Mouse (Mus musculus) natural killer cell, adult 2 months (primary cell): ENCODE measurements around the gene Gm498.

Source experiments
- DNase-seq, 2 experiments: peaks; one replicate each; pipeline ENCODE4 v3.0.0; 2022; ENCODE audit warnings: low spot score in 2 of 2

The Gm498 gene

DNA sequence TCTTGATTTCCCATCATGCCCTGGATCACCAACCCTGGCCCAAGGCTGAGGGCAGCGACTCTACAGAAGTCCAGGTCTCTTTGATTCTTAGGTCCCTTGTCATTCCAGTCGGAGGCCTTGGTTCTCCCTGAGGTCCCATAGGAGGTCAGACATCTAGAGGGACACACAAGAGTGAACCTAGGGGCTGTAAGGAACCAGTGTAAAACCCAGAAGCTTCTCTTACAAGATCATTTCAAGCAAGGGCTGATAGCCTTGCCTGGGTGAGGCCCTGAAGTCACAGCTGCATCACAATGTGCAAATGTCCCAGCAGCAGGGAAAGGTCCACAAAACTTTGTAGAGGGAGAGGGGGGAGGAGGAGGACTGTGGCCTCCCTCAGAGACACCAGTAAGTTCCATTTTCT lies at the start of gene Gm498:
Gene Gm498, plus strand, starts transcription at position 301 of the 400 bp plus-strand sequence.
- DNase-seq, result no peak

DNA sequence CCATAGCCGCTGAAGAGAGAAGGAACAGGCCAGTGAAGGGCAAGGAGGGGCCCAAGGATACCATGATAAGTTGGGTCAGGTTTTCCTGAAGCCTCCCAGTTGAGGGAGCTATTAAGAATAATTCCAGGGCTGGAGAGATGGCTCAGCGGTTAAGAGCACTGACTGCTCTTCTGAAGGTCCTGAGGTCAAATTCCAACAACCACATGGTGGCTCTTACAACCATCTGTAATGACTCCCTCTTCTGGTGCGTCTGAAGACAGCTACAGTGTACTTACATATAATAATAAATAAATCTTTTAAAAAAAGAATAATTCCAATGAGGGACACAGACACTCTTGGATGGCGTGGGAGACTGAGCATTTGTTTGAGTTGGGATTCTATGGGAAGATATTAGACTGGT lies 47.4 kb upstream of the Gm498 start:
- no peak for DNase-seq

DNA sequence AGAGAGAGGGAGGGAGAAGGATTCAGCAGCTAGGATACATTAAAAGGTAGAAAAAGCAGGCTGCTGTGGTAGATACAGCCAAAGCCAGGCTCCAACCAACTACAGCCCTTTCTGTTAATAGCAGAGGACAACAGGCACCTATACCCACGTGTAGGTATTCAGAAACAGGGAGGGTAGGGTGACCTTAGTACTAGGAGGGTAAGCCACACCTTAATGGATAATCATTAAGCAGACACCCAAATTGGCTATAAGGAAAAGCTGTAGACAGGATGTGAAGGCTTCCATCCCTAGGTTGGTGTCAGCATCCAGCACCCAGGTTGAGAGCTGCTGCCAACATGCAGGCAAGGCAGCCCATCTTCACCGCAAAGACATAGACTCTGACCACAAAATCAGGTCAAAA lies 45.4 kb upstream of the Gm498 start:
- DNase-seq, result no peak

DNA sequence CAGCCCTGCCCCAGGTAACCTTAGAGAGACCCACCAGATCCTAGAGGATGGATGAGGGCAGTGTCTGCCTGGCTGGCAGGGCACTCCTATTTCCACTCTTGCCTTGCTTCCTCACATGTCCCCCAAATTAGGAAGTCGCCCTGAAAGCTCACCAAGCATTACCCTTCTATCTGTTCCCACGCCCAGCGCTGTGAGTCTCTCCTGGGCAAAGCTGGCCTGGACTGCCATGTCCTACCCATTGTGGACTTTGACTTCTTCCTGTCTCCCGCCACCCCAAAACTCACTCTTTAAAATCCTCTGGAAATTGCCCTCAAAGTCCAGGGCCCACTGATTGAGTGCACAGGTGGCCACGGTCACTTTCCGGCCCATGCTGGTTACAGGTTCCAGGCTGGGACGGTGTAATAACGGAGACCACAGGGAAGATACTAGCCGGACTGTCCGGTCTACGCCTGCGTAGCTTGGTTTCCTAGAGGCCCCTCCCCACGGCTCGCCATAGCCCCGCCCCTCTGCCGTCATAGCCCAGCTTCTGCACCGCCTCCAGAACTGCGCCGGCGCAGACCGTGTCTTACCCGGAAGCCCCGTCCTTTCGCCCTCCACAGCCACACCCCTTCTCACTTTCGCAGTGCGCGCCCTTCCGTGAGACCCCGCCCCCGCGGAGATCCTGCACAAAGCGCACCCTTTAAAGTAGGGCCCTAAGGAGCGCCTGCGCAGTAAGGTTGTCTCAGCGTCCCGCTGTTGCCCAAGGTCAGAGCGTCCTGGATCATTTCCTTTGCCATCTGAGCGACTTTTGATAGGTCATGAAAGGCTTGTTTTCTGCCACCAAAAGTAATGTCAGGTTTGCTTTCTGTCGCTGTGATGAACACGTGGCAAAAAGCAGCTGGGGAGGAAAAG lies 44.0 kb upstream of the Gm498 start, which contains the start of the genes Nadsyn1 and Dhcr7:
Gene Nadsyn1, minus strand, starts transcription at position 475 of the 891 bp plus-strand sequence.
Gene Dhcr7, plus strand, starts transcription at position 771 of the 891 bp plus-strand sequence.
- DNase-seq, result peak; percentile 99

DNA sequence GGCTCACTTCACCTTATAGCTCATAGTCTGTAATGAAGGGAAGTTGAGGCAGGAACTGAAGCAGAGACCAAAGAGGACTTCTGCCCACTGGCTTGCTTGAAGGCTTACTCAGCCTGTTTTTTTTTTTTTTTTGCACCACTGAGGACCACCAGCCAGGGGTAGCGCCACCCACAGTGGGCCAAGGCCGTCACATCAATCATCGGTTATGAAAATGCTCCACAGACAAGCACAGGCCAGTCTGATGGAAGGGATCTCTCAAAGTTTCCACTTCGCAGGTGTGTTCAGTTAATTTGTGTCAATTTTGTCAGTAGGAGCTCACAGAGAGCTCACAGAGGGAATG lies 43.4 kb upstream of the Gm498 start:
- DNase-seq, result no peak

DNA sequence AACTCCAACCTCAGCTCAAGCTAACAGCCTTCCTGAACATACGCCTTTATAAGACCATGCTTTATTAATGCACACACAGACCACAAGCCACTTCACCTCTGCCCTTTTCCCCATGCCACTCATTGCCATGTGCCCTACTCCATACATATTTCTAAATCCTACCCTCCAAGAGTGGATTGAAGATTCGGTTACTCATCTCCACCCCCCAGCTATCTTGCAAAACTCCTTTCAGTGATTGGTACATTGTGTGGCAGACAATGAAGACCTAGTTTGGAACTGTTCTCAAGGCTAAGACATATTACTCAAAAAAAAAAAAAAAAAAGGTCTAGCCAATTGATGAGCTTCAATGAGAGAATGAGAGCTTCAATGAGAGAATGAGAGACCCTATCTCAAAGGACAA lies 39.7 kb upstream of the Gm498 start:
- no peak for DNase-seq

DNA sequence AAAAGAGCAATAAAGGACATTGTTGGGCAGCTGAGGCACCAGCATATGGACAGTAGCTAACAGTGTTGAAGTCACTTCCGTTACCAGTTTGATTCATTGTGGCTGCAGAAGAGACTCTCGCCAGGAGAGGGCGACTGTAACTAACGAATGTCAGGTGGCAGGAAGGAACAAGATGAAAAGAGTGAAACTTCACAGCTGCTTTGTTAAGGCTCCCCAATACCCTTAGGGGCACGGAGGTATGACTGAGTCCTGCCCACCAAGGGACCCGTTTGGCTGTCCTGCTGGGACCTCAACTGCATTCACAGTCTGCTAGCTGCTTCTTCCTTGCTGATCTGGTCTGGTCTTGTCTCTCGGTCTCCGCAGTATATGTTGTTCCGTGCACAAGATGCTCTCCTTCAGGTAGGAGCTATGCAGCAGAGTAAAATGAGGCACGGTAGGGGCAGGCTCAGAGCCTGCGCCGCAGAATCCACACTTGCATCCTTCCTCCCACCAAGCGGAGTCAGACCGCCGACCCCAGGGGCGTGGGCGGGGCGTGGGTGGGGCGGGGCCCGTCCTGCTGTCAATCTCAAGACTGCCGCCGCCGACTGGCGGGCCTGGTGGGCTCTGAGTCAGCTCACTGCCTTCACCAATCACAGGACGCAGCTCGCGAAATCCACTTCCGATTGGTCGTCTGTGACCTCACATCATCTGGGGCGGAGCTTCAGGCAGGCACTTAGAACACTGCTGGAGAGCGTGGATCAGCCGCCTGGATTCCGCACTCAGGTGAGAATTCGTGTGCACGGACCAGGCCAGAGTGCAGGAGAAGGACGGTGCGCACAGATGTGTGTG lies 36.9 kb upstream of the Gm498 start:
- peak; percentile 93 to 94 for DNase-seq

DNA sequence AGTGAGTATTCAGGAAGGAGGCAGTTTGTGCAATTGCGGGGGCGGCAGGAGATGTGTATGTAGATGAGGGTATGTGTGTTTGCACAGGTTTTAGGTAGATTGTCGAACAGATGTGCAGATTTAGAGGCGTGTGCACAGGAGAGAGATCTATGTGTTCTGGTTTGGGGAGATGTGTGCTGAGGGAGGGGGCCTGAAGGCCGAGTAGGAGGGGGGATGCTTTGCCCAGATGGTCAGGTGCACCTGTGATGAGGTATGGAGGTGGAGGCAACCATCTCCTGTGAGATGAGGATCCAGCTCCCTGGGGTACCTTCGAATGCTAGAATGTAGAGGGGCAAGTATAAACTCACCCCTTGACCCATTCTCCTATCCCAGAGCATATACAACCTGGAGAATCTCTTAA lies 36.2 kb upstream of the Gm498 start:
- no peak for DNase-seq

DNA sequence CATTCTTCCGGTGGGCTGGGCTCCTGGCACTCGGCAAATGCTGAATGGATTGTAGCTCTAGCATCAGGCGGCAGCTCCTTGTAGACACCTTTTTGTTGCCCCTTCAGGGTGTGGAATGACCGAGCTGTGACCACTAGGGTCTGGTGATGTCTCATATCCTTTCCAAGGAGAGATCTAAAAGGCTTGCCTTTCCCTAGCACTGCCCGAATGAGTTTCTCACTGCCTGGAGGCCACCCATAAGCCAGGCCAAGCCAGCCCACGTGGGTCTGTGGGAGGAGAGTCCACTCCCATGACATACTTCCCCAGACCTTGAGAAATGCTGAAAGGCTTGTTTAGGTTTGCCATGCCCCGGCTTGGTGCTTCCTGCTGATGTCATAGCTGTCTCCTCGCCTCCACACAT lies 34.4 kb upstream of the Gm498 start:
- no peak for DNase-seq

DNA sequence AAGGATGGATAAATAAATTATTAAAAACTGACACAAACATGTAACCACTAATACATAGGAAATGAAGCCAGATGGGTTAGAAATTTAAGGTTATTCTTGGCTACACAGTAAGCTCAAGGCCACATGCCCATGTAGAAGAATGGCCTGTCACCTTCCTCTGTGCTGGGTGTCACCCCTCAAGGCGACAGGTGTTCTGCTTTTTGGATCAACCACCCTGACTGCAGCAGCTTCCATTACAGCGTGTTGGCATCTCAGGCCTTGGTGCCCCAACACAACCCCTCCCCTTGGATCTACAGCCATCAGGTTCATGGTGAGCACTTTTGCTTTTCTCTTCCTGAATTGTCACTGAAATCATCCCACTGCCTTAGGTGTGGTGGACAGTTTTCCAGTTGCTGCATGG lies 34.0 kb upstream of the Gm498 start:
- DNase-seq, result no peak

DNA sequence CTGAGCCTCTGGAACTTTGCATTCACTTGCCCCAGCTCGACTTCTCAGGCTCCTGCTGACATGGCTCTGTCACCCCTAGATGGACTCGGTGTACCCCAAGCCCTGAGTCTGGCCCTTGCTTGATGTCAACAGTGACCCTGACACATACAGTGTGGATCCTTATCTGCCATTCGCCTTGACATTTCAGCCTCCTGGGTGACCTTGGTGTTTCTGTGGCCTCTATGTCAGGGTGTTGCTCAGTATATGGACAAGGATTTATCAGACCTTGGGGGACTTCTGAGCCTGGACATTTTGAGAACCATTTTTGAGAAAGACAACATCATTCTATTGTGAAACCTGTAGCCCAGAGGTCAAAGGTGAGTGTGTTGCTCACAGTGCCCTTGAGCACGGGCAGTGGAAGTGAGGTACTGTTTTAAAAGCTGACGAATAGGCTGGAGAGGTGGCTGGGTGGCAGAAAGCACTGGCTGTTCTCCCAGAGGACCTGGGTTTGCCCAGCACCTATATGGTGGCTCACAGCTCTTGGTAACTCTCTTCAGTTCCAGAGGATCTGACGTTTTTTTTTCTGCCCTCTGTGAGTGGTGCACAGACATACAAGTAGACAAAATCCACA lies 33.0 kb upstream of the Gm498 start:
- DNase-seq, result no peak

DNA sequence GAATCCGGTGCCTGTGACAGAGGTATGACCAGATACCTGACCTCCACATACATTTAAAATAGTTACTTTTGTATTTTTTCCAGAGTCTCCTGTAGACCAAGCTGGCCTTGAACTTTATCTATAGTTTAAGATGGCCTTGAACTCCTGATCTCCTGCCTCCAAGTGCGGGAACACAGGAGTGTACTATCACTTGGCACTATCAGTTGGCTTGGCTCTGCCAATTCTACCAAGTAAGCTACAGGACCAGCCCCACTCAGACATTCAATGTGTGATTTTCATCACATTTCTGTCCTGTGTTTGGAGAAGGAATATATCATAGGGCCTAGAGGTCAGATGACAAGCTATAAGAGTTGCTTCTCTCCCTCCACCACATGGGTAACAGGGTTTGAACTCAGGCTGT lies 32.3 kb upstream of the Gm498 start:
- no peak for DNase-seq

DNA sequence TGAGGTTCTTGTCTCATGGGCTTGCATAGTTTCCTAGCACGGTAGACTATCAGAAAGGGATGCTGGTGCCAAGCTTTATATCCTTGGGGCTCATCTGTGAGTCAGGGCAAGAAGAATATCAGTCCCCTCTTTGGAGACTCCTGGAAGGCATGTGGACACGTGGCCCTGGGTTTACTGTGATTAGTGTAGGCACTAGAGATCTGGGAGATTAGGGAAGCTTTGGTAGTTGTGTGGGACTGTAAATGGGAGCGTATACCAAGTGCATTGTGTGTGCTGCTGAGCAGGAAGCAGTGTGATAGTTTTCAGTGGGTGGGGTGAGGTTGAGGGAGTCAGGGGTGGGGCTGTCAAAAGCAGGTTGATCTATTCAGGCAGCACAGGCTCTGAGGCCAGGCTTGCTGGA lies 31.7 kb upstream of the Gm498 start:
- no peak for DNase-seq

DNA sequence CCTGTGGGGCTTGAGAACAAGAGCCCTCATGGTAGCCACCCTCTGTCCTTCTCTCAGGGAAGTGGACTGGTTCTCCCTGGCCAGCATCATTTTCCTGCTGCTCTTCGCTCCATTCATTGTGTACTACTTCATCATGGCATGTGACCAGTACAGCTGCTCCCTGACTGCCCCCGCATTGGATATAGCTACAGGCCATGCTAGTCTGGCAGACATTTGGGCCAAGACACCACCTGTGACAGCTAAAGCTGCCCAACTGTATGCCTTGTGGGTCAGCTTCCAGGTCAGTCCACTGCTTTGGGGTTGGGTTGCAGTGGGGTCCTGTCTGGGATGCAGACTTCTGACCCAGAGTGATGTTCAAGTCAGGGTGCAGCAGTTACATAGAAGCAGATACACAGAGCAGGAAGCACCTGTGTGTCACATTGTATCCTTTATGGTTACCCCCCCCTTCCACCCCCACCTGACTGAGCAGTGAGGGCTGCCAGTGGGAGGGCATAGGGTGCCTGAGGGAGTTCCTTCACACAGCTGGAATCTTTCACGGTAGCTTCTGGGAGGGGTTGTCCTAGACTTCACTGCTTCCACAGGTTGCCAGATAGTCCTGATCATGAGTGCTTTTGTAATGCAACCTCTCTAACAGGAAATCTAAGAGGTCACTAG lies 28.8 kb upstream of the Gm498 start:
- DNase-seq, result no peak

DNA sequence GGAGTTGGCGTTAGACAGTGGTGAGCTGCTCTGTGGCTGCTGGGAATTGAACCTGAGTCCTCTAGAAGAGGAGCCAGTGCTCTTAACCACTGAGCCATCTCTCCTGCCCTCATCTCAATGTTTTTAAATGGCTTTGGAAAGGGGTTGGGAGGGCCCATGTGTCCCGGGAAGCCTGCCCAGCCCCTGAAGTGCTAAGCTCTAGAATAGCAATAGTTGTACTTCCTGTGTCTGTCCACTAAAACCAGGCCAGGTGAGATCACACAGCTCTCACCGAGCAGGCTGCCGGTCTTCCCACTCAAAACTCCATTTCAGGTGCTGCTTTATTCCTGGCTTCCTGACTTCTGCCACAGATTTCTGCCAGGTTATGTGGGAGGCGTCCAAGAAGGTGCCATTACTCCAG lies 26.5 kb upstream of the Gm498 start:
- DNase-seq, result no peak

DNA sequence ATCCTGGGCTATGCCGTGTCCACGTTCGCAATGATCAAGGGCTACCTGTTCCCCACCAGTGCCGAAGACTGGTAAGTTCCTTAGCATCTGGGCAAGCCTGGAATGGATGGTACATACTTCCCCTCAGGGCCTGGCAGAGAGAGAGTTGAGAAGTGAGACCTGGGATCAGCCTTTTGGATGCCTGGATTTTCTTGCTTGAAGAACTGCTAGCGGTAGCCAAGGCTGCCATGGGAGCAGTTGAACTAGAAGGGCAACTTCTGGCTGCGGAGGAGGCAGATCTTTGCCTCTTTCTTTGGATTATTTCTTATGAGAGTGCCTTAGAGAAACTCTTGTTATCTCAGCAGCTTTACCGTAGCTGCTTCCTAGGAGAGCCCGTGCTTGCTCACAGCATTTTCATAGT lies 25.3 kb upstream of the Gm498 start:
- DNase-seq, result no peak

DNA sequence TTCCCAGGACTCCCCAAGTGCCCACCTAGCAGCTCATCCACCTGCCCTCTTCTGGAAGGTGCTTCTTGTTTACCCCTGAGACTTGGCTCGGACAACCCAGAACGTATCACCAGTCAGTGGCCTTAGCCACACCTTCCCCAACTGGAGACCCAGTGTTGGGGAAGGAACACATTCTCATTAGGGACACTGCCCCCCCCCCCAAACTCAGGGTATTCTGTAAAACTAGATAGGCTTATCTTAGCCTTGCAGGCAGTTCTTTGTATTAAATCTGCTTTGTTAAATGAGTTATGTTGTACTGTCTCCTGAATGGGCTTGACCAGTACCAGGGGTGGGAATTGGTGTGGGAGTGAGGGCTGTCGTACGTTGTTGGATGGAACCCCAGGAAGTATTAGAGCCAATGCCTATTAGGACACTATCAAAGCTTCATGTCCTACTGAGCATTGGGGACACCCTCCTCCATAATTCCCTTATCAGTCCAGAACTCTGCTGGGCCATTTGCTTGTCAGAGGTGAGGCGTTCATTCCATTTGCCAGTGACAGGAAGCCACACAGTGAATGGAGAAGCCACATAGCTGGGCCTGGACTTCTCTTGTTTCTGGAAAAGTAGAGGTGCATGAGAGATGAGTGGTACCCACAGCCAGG lies 18.4 kb upstream of the Gm498 start:
- no peak for DNase-seq

DNA sequence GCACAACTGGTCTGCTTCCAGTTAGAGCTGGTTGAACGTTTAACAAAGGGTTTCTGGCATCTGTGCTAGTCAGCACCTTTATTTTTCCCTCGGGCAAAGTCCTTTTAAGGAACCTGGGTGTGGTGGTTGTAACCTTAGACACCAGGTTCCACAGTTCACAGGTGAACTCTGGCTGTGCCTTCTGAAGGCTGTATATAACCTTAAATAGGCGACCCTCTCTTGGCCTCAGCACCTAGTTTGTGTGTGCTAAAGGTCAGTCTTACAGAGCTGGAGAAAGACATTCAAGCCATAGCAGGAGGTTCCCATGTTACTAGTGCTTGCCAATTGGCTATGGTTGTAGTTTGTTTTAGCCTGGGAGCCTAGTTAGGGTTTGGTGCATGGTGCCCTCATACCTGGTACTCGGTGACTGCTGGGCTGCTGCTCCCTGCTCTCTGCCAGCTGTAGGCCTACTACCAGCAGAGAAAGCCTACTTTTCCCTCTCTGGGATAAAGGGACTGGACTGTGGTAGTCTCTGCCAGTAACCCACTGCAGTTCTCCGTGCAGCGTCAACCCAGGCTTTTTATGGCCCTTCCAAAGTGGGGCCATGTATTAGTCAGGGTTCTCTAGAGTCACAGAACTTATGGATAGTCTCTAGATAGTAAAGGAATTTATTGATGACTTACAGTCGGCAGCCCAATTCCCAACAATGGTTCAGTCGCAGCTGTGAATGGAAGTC lies 17.7 kb upstream of the Gm498 start:
- DNase-seq, result no peak

DNA sequence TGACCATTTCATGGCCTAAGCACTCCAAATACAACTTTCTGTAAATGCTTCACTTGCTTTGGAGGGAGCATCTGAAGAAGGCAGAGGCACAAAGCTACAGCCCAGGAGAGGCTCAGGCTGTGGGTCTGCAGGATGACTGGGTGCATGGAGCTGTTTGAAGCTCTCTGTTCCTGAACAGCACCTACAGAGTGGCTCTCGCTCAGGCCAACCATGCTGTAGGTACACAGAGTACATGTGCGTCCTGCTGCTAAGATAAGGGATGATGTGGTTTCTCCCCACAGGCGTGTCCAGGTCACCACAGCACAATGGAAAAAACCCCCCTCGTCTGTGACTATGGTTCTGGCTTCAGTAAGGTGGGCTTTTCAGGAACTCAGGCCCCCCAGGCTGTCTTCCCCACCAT lies 2.2 kb downstream of the Gm498 start:
- DNase-seq, result no peak

DNA sequence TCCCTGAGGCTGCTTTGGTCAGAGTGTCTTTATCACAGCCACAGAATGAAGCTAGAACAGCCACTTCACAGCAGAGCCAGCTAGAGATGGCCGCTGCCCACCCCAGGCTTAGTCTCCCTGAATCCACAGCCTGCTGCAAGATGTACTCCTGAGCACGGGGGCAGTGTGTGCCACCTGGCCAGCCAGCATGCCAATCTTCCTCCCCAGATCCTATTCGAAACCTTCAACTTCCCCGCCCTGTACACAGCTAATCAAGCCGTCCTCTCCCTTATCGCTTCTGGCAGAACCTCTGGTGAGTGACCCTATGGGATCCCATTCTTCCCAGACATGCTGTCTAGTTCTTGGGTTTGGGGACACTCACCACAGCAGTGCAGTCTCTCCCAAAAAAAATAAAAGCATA lies 17.1 kb downstream of the Gm498 start:
- no peak for DNase-seq

DNA sequence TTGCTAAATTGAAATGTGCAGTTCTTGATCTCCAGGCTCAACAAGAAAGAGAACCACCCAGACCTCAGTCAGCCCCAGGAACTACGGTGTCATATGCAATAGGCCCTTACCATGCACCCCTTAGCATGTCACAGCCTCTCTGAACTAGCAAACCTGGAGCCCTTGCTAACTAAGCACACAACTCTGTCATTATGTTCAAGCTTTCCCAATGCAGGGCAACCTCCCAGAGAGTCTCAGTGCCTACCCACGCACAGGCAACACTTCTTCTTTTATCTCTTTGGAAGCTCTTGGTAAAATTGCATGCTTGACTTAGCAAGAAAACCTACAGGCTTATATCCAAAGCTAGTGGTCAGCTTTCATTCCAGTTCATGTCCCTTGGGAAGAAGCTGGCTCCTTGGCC lies 24.5 kb downstream of the Gm498 start:
- DNase-seq, result no peak
